Mouse (Mus musculus) ES-E14 (cell line): Measurements from ENCODE around the gene 1700030J22Rik. TPM values are rescaled to one million over a fixed set of nuclear protein-coding genes. Genes with fewer than 3 reads are reported as not detected.

Experiments
- DNase-seq: peaks from one replicate; pipeline ENCODE4 v3.0.0-alpha.2; 2013; ENCODE audit warnings: low read depth, low spot score
- H3K27ac ChIP-seq: 2 replicates; pipeline ENCODE4 v1.5.1; 2012; ENCODE audit warnings: low read depth, mild to moderate bottlenecking, low read length, moderate library complexity, mixed read lengths; ENCODE audit not compliant: poor library complexity, insufficient read depth, severe bottlenecking
- H3K36me3 ChIP-seq: 2 replicates; pipeline ENCODE4 v1.6.1; 2012; ENCODE audit warnings: mild to moderate bottlenecking, low read length, moderate library complexity, mixed read lengths; ENCODE audit not compliant: control insufficient read depth, poor library complexity, insufficient read depth, severe bottlenecking
- H3K4me1 ChIP-seq, 2 experiments: fragments of 150-350 bp in 1 of 2; sonication (generic) in 1 of 2; 2 replicates each; pipeline ENCODE4 v1.6.1; 2012; ENCODE audit warnings: low read length in 2 of 2, mild to moderate bottlenecking in 1 of 2, mixed read lengths in 1 of 2; ENCODE audit not compliant: control insufficient read depth in 2 of 2, insufficient read depth in 2 of 2, poor library complexity in 1 of 2
- H3K4me3 ChIP-seq, 2 experiments: fragments of 150-350 bp in 1 of 2; sonication (generic) in 1 of 2; 2 replicates each; pipeline ENCODE4 v1.5.1; 2012; ENCODE audit warnings: low read length in 2 of 2, low read depth in 1 of 2, mild to moderate bottlenecking in 1 of 2, mixed read lengths in 1 of 2; ENCODE audit not compliant: insufficient read depth in 1 of 2, poor library complexity in 1 of 2, severe bottlenecking in 1 of 2
- H3K9ac ChIP-seq: 2 replicates; pipeline ENCODE4 v1.6.1; 2012; ENCODE audit warnings: low read depth, mild to moderate bottlenecking, low read length, mixed read lengths; ENCODE audit not compliant: poor library complexity, insufficient read depth, severe bottlenecking
- H3K9me3 ChIP-seq: fragments of 150-350 bp; sonication (generic); 2 replicates; pipeline ENCODE4 v1.6.1; 2012; ENCODE audit warnings: low read depth, mild to moderate bottlenecking, low read length; ENCODE audit not compliant: control insufficient read depth, insufficient read depth
- CHD2 ChIP-seq: IDR thresholded peaks from 2 replicates; pipeline ENCODE4 v1.6.1; 2014; ENCODE audit warnings: mild to moderate bottlenecking, low read depth, low read length, inconsistent platforms
- HCFC1 ChIP-seq: IDR thresholded peaks from 2 replicates; pipeline ENCODE4 v1.6.1; 2012; ENCODE audit warnings: low read length, inconsistent platforms, borderline replicate concordance; ENCODE audit not compliant: insufficient read depth
- MAFK ChIP-seq: IDR thresholded peaks from 2 replicates; pipeline ENCODE4 v1.6.1; 2014; ENCODE audit warnings: mild to moderate bottlenecking, low read depth, low read length, inconsistent platforms; ENCODE audit not compliant: insufficient read depth
- ZC3H11A ChIP-seq: IDR thresholded peaks from 2 replicates; pipeline ENCODE4 v1.6.1; 2012; ENCODE audit warnings: low read depth, mild to moderate bottlenecking, inconsistent platforms, low read length, borderline replicate concordance
- ZNF384 ChIP-seq: IDR thresholded peaks from 2 replicates; pipeline ENCODE4 v1.6.1; 2012; ENCODE audit warnings: low read depth, low read length, inconsistent platforms
- in situ Hi-C, 2 experiments: fragments of 600-800 bp; cut with MboI; formaldehyde crosslinking; loops; one replicate each; pipeline ENCODE4 v1.15.1; 2025; ENCODE audit warnings: low sequenced_read_pairs in 2 of 2, inconsistent platforms in 1 of 2; ENCODE audit not compliant: unreplicated experiment in 2 of 2
- total RNA-seq: library from RNA; depleted of rRNA; stranded (reverse); fragments of 300-350 nt; gene quantifications from 2 replicates; pipeline ENCODE4 v1.2.3, GENCODE M21; 2012

Gene 1700030J22Rik
- total RNA-seq, 1 experiment: 1.1 TPM

DNA sequence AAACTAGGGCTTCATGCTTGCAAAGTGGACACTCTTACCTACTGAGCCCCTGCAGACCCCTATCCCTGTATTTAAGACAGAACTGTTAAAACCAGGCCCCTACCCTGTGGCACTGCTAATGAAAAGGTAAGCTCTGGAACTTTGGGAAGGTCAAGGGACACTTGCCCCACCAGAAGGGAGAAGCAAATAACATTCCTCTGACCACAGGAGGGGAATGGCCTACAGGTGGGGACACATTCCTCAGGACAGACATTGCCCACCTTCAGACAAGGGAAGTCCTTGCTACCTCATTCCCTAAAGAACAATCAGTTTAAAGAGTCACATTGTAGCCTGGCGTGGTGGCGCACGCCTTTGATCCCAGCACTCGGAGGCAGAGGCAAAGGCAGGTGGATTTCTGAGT is 39.1 kb upstream of the 1700030J22Rik start:
- H3K9ac ChIP-seq: no peak overlapping the region
- DNase-seq: no peak
- no peak overlapping the region for H3K27ac ChIP-seq
- TF ChIP-seq MAFK (no peak), HCFC1 (no peak), ZNF384 (no peak), ZC3H11A (no peak), CHD2 (no peak)
- peaks cover 0 to 26% of the 10 kb centered on the region in 2 experiments; a peak in 2 of 4 replicates for H3K4me1 ChIP-seq
- H3K36me3 ChIP-seq: no peaks in the 10 kb centered on the region
- no peak overlapping the region for H3K4me3 ChIP-seq
- in situ Hi-C loops: no loop called here
- H3K9me3 ChIP-seq: no peaks in the 10 kb centered on the region

GRCm38 (mm10) chr8:117017006-117017405 is 38.2 kb upstream of the 1700030J22Rik start:
- no peak overlapping the region for H3K4me3 ChIP-seq
- H3K9me3 ChIP-seq: no peaks in the 10 kb centered on the region
- in situ Hi-C loops: no loop called here
- H3K9ac ChIP-seq: no peak overlapping the region
- DNase-seq: peak; percentile 69
- peak overlapping the region; percentile 41; the same call in 1 of the 2 replicates for H3K27ac ChIP-seq
- H3K4me1 ChIP-seq: peaks cover 0 to 26% of the 10 kb centered on the region in 2 experiments; a peak in 2 of 4 replicates
- no peaks in the 10 kb centered on the region for H3K36me3 ChIP-seq
- TF ChIP-seq CHD2 (no peak), ZNF384 (no peak), ZC3H11A (no peak), HCFC1 (no peak), MAFK (no peak)

DNA sequence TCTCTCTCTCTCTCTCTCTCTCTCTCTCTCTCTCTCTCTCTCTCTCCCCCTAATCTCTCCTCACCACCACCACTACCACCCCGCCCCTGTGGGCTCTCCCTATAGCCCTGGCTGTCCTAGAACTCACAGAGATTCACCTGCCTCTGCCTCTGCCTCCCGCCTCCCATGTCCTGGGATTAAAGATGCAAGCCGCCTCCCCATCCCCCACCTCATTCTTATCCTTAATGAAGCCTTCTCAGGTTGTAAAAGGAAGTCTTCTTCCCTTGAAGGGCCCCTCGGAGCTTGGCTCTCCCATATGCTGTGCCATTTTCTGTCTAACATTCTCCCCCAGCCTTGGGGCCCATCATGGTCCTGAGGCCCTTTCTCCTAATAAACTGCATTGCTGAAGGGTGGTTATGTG is 36.9 kb upstream of the 1700030J22Rik start:
- Histone ChIP-seq H3K4me3 (0 out of 4 replicates have a peak overlapping the region, but pooled peaks of 1 of the 2 experiments have one; percentile 5), H3K9ac (no peak overlapping the region), H3K27ac (no peak overlapping the region), H3K4me1 (peaks cover 0 to 26% of the 10 kb centered on the region in 2 experiments; a peak in 2 of 4 replicates), H3K36me3 (no peaks in the 10 kb centered on the region), H3K9me3 (no peaks in the 10 kb centered on the region)
- in situ Hi-C loops: no loop called here
- DNase-seq: no peak
- TF ChIP-seq HCFC1: no peak
- TF ChIP-seq ZC3H11A: no peak
- TF ChIP-seq CHD2: no peak
- TF ChIP-seq MAFK: no peak
- no peak for TF ChIP-seq ZNF384

DNA sequence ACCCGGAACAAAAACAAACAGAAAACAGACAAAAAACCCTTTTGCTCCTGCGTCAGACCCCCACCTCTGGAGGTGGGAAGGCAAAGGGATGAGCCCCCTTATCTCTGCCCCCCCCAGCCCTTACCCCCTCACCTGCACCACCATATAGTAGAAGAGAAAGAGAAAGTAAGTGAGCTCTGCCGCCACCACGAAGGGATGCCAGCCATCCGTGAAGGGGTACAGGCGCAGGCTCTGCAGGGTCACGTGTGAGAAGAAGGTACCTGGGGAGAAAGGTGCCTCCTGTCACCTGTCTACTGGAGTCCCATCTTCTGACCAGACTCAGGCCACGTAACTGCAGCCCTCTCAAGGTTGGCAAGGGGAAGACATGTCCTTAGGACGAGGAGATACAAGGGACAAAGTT is 32.6 kb upstream of the 1700030J22Rik start:
- H3K9ac ChIP-seq: no peak overlapping the region
- no peak for DNase-seq
- H3K36me3 ChIP-seq: no peaks in the 10 kb centered on the region
- peaks cover 0 to 5% of the 10 kb centered on the region in 2 experiments; a peak in 2 of 4 replicates for H3K4me1 ChIP-seq
- no peak for TF ChIP-seq ZC3H11A
- TF ChIP-seq HCFC1: no peak
- TF ChIP-seq CHD2: no peak
- no peak overlapping the region for H3K27ac ChIP-seq
- in situ Hi-C loops: no loop called here
- 0 out of 2 replicates have a peak, but pooled peaks cover 9% of the 10 kb centered on the region for H3K9me3 ChIP-seq
- no peak overlapping the region for H3K4me3 ChIP-seq
